Mouse (Mus musculus): ENCODE data around the gene Gm2a. TPM values are rescaled to one million over a fixed set of nuclear protein-coding genes. Genes with fewer than 3 reads are reported as not detected.

The Gm2a gene
- polyA plus RNA-seq, 1 experiment from 2014 or later = 7.2 TPM

DNA sequence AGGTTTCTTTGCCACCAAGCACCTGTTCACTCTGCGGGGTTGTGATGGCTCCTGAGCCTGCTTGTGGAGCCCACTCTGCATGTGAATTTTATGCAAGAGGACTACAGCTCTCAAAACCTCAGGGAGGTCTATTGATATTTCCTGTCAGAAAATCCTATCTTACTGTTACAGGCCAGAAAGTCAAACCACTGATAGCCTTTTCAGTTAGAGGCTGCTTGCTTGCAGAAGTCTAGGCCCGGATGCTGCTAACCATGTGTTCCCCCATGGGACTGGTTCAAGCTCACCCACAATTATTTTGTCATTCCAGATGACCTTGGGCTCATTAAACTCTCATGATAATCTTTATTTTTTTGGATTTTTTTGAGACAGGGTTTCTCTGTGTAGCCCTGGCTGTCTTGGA lies 19.1 kb downstream of the Gm2a start:
- H3K4me1 ChIP-seq = peaks cover 10% of the 10 kb centered on the region
- peaks cover 5% of the 10 kb centered on the region; the same call in 1 of the 2 replicates for H3K9me3 ChIP-seq
- H3K27me3 ChIP-seq (ENCODE audit: poor library complexity, severe bottlenecking) = no peaks in the 10 kb centered on the region
- WGBS = 86% methylated on average over 2 of the region's 2 CpGs
- no peaks in the 10 kb centered on the region for H3K36me3 ChIP-seq (replicated peaks)
- H3K27ac ChIP-seq = no peak overlapping the region
- no peak overlapping the region for H3K4me3 ChIP-seq
- DNase-seq (ENCODE audit: extremely low spot score, low spot score) = no peak

DNA sequence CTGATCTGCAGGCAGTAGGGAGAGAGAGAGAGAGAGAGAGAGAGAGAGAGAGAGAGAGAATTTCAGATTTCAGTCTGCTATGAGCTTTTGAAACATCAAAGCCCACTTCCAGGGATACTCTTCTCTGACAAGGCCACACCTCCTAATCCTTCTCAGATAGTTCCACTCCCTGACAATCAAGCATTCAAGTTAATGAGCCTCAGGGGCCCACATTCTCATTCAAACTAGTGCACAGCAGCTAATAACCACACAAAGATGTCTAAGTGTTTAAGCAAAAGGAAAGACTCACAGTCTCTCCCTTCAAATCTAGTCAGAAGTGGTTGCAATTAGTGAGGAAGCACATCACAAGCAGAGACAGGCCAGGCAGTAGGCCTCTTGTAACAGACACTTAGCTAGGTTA lies 22.4 kb downstream of the Gm2a start:
- H3K9me3 ChIP-seq = peaks cover 5% of the 10 kb centered on the region; the same call in 1 of the 2 replicates
- H3K27ac ChIP-seq = no peak overlapping the region
- DNase-seq (ENCODE audit: extremely low spot score, low spot score) = no peak
- H3K27me3 ChIP-seq (ENCODE audit: poor library complexity, severe bottlenecking) = no peaks in the 10 kb centered on the region
- no peak overlapping the region for H3K4me3 ChIP-seq
- no peaks in the 10 kb centered on the region for H3K4me1 ChIP-seq
- no peaks in the 10 kb centered on the region for H3K36me3 ChIP-seq (replicated peaks)

DNA sequence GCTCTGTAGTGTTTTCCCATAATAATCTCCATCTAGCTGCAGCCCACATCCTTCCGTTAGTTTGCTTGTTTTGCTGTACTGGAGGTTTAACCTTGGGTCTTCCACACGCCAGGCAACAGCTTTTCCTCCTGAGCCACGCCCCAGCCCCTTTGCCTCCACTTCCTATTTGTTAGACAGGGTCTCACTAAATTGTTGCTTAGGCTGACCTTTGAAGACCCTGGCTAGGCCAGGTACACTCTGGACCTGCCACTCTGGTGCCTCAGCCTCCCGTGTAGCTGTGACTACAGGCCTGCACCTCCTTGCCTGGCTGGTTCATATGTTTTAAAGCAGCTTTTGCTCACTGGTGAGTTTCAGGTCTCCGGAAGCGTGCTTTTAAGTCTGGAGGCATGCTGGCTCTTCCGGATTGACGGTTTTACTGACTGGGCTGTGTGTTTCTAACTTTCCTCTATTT lies 22.9 kb downstream of the Gm2a start:
- no peak for DNase-seq (ENCODE audit: extremely low spot score, low spot score)
- Histone ChIP-seq H3K36me3 (replicated peaks) (no peaks in the 10 kb centered on the region), H3K9me3 (peaks cover 5% of the 10 kb centered on the region; the same call in 1 of the 2 replicates), H3K27me3 (ENCODE audit: poor library complexity, severe bottlenecking) (no peaks in the 10 kb centered on the region), H3K27ac (no peak overlapping the region), H3K4me1 (no peaks in the 10 kb centered on the region), H3K4me3 (no peak overlapping the region)
- 84% methylated on average over 8 of the region's 8 CpGs for WGBS

DNA sequence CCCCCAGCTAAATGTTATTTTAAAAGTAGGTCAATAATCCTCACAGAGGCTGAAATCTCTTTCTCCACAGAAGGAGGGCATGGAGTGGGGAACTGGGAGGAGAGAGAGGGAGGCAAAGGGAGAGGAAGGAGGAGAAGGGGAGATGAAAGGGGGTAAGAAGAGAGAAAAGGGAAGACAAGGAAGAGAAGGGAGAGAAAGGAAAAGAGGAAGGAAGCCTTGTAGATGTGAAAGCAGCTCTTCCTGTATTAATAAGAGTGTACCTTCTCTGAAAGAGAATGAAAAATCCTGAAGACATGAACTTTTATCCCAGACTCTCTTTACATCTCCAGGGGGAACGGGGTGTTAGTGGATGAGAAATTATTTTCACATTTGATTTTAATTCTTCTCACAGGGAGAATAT lies 23.5 kb downstream of the Gm2a start:
- Histone ChIP-seq H3K27ac (no peak overlapping the region), H3K9me3 (peaks cover 5% of the 10 kb centered on the region; the same call in 1 of the 2 replicates), H3K36me3 (replicated peaks) (no peaks in the 10 kb centered on the region), H3K4me3 (no peak overlapping the region), H3K4me1 (no peaks in the 10 kb centered on the region), H3K27me3 (ENCODE audit: poor library complexity, severe bottlenecking) (no peaks in the 10 kb centered on the region)
- no peak for DNase-seq (ENCODE audit: extremely low spot score, low spot score)
- 86% methylated on average over 1 of the region's 1 CpGs for WGBS

DNA sequence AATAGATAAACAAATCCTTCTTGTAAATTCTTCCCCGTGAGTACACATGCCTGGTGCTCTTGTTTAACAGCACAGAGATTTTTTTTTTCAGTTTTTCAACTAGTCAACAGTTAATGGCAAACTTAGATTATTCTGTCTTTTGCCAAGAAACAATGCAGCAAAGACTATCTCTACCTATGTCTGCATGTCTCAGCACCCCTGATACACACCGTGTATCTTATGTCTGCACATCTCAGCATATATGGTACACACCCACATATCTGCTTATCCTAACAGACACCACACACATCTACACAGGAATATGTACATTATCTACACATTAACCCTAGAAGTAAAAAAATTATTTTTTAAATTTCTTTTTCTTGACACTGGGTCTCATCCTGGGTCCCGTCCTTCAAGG lies 28.7 kb downstream of the Gm2a start:
- Histone ChIP-seq H3K4me3 (no peak overlapping the region), H3K27me3 (ENCODE audit: poor library complexity, severe bottlenecking) (no peaks in the 10 kb centered on the region), H3K9me3 (no peaks in the 10 kb centered on the region), H3K27ac (no peak overlapping the region), H3K36me3 (replicated peaks) (no peaks in the 10 kb centered on the region), H3K4me1 (no peaks in the 10 kb centered on the region)
- DNase-seq (ENCODE audit: extremely low spot score, low spot score) = no peak
- 92% methylated on average over 3 of the region's 3 CpGs for WGBS

DNA sequence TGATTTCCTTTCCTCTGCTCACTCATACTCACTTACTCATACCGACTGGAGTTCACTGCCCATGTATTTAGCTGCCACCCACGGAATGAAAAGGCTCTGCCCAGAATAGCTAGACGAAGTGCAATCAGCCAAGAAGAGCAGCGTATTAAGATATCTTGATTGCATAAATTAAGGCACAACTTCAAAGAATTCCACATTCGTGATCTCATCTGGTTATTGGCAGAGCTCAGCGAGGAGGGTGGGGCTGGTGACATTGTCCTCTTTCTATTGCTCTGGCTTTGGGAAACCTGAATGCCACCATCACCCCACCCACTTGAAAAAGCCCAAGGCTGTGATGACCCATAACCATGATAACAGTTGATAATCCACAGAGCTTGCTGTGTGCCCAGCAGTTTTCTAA lies 30.0 kb downstream of the Gm2a start:
- no peak overlapping the region for H3K4me3 ChIP-seq
- H3K36me3 ChIP-seq (replicated peaks) = no peaks in the 10 kb centered on the region
- WGBS = 88% methylated on average over 6 of the region's 6 CpGs
- no peaks in the 10 kb centered on the region for H3K4me1 ChIP-seq
- no peaks in the 10 kb centered on the region for H3K9me3 ChIP-seq
- no peak overlapping the region for H3K27ac ChIP-seq
- no peak for DNase-seq (ENCODE audit: extremely low spot score, low spot score)
- no peaks in the 10 kb centered on the region for H3K27me3 ChIP-seq (ENCODE audit: poor library complexity, severe bottlenecking)

DNA sequence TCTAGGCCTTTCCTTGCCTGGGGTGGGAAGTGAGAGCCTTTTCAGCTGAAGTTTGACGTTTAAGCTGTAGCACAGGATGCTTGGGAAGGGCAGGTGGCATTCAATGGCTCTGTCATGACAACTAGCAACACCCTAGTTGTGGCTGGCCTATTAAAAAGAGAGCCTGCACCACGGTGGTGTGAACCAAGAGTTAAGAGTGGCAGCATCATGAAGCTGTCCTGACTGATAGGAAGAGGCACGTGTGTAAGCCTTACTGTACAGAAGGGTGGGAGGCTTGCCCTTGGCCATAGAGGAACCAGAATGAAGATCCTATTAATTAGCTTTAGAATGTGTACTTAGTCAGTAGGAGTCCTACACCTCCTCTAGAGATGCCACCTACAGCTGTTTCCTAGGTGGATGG lies 30.5 kb downstream of the Gm2a start:
- H3K27ac ChIP-seq = no peak overlapping the region
- no peak for DNase-seq (ENCODE audit: extremely low spot score, low spot score)
- no peaks in the 10 kb centered on the region for H3K4me1 ChIP-seq
- H3K27me3 ChIP-seq (ENCODE audit: poor library complexity, severe bottlenecking) = no peaks in the 10 kb centered on the region
- 86% methylated on average over 3 of the region's 3 CpGs for WGBS
- no peaks in the 10 kb centered on the region for H3K36me3 ChIP-seq (replicated peaks)
- H3K4me3 ChIP-seq = no peak overlapping the region
- H3K9me3 ChIP-seq = no peaks in the 10 kb centered on the region

DNA sequence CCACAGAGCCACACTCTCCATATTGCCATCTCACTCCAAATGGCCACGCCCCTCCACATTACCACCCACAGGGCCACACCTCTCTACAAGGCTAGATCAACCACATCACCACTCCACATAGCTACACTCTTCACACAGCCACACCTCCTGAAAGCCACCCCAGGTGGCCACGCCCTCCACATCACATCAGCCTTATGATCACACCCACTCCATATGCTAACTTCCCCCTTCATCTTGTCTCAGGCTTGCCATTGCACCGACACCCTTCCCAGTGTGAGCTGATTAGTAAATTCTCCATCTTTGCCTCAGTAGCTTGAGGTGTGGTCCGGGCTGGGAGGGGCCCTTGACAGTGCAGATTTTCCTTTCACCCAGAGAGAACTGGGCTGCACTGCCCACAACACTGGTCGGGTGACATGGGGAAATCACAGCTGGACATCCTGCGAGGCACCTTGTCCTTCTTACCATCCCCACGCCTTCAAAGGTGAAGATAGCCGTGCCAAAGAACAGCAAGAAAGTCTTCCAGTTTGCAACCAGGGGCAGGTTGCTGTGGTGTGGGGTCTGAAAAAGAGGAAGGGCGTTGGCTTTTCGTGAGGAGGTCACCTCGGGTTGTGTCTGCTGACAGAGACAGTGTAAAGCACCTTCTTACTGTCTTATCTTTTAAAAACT lies 33.3 kb downstream of the Gm2a start:
- no peak for DNase-seq (ENCODE audit: extremely low spot score, low spot score)
- H3K36me3 ChIP-seq (replicated peaks) = no peaks in the 10 kb centered on the region
- H3K9me3 ChIP-seq = no peaks in the 10 kb centered on the region
- WGBS = 88% methylated on average over 11 of the region's 11 CpGs
- no peaks in the 10 kb centered on the region for H3K4me1 ChIP-seq
- no peak overlapping the region for H3K27ac ChIP-seq
- no peak overlapping the region for H3K4me3 ChIP-seq
- no peaks in the 10 kb centered on the region for H3K27me3 ChIP-seq (ENCODE audit: poor library complexity, severe bottlenecking)

DNA sequence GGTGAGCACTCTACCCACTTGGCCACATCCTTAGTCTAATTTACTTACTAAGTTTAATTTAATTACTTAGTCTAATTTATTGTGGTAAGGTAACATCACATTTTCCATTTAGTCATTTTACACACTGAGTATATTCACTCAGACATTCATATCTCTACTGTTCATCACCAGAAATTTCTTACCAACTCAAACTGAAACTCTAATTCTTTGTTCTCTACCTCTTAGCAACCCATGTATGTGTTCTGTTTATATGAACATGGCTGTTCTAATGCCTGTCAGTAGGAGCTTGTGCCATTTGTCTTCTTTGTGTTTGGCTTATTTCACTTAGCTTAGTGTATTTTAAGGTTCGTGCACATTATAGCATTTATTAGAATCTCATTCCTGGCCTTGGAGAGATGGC lies 34.0 kb downstream of the Gm2a start:
- no peaks in the 10 kb centered on the region for H3K9me3 ChIP-seq
- no peaks in the 10 kb centered on the region for H3K36me3 ChIP-seq (replicated peaks)
- H3K4me3 ChIP-seq = no peak overlapping the region
- no peaks in the 10 kb centered on the region for H3K4me1 ChIP-seq
- H3K27me3 ChIP-seq (ENCODE audit: poor library complexity, severe bottlenecking) = no peaks in the 10 kb centered on the region
- DNase-seq (ENCODE audit: extremely low spot score, low spot score) = no peak
- H3K27ac ChIP-seq = no peak overlapping the region
- 86% methylated on average over 1 of the region's 1 CpGs for WGBS

DNA sequence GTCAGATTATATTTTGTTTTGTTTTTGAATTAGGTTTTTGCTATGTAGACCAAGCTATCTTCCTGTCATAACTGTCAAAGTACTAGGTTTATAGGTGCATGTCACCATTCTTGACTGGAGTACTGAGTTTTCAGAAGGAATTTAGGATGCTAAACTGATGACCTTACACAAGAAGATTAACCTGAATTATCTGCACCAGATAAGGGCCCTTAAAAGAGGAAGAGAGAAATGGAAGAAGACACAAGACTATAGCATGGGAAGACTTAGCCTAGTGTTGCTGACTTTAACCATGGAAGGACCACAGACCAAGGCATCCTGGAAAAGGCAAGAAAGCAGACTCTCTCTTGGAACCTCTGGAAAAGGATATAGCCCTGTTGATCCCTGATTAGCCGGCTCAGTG lies 35.3 kb downstream of the Gm2a start:
- WGBS = 100% methylated on average over 1 of the region's 1 CpGs
- Histone ChIP-seq H3K27ac (no peak overlapping the region), H3K4me3 (no peak overlapping the region), H3K27me3 (ENCODE audit: poor library complexity, severe bottlenecking) (no peaks in the 10 kb centered on the region), H3K36me3 (replicated peaks) (no peaks in the 10 kb centered on the region), H3K9me3 (no peaks in the 10 kb centered on the region), H3K4me1 (no peaks in the 10 kb centered on the region)
- DNase-seq (ENCODE audit: extremely low spot score, low spot score) = no peak

DNA sequence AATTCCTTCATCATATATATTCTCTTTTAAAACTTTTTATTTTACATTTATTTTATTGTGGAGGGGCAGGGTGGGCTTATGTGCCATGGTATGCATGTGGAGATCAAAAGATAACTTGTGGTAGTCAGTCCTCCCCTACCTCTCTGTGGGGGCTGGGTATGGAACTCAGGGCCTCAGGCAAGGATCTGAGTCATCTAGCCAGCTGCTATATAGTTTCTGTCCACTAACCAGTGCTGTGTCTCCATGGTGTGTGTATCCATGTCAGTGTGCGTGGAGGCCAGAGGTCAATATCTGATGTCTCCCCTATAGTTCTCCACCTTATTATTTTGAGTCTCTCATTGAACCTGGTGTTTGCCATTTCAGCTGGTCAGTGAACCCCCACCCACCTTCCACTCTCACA lies 36.5 kb downstream of the Gm2a start:
- no peaks in the 10 kb centered on the region for H3K27me3 ChIP-seq (ENCODE audit: poor library complexity, severe bottlenecking)
- DNase-seq (ENCODE audit: extremely low spot score, low spot score) = no peak
- no peak overlapping the region for H3K27ac ChIP-seq
- WGBS = 86% methylated on average over 1 of the region's 1 CpGs
- H3K4me3 ChIP-seq = no peak overlapping the region
- no peaks in the 10 kb centered on the region for H3K4me1 ChIP-seq
- H3K36me3 ChIP-seq (replicated peaks) = no peaks in the 10 kb centered on the region
- H3K9me3 ChIP-seq = no peaks in the 10 kb centered on the region

DNA sequence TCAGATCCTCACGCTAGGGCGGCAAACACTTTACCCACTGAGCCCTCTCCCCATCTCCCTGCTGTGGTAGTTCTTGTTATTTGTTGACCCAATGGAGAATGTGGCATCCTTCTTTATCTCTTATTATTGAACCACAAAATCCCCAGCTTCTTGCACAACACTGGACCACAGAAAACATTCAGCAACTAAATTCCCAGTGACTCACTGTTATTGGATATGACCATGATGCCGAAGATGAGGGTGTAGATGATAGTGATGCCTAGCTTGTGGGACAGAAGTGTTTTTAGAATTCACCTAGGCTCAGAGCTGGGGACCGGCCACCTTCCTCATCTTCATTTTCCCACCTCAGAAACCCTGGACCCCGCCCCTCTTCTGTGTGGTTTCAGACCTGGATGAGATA lies 37.0 kb downstream of the Gm2a start:
- no peaks in the 10 kb centered on the region for H3K4me1 ChIP-seq
- H3K27ac ChIP-seq = no peak overlapping the region
- H3K9me3 ChIP-seq = no peaks in the 10 kb centered on the region
- 93% methylated on average over 5 of the region's 5 CpGs for WGBS
- H3K27me3 ChIP-seq (ENCODE audit: poor library complexity, severe bottlenecking) = no peaks in the 10 kb centered on the region
- DNase-seq (ENCODE audit: extremely low spot score, low spot score) = no peak
- H3K36me3 ChIP-seq (replicated peaks) = no peaks in the 10 kb centered on the region
- H3K4me3 ChIP-seq = no peak overlapping the region

DNA sequence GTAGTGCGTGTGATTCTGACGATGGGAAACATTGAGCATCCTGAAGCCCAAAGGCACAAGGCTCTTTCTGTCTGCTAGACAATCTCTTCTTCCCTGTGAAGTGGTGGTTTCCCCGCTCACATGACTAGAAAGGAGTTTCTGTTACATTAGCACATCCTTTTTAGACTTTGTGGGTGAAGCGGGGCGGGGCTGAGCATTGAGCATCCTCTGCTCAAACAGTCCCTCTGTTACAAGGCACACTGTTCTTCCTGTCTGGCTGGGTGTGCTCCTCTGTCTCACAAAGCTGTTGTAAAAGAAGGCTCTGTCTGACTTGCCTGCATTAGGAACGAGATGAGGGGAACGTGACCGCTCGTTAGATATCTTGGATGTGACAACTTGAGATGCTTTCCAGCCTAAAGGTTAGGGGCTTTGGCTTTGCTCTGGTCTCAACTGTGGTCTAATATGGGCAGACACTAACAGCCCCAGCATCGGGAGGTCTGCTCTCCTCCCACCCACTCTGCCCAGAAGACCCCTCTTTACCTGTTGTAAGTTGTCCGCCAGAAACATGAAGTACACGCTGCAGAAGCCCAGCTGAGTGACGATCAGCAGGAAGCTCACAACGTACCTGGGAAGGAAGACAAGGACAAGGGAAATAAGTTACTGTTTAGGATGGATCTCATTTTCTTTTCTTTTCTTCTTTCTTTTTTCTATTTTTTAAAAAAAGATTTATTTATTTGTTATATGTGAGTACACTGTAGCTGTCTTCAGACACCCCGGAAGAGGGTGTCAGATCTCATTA lies 39.0 kb downstream of the Gm2a start:
- Histone ChIP-seq H3K27ac (no peak overlapping the region), H3K36me3 (replicated peaks) (no peaks in the 10 kb centered on the region), H3K27me3 (ENCODE audit: poor library complexity, severe bottlenecking) (no peaks in the 10 kb centered on the region), H3K4me3 (no peak overlapping the region), H3K9me3 (no peaks in the 10 kb centered on the region), H3K4me1 (no peaks in the 10 kb centered on the region)
- no peak for DNase-seq (ENCODE audit: extremely low spot score, low spot score)
- WGBS = 82% methylated on average over 15 of the region's 15 CpGs

Data from forebrain, embryonic 10.5 days (tissue).